Mouse (Mus musculus) leukemia stem cell, adult 10-12 weeks (primary cell): Measurements from ENCODE around the gene Tceal1. TPM values are rescaled to one million over a fixed set of nuclear protein-coding genes. Genes with fewer than 3 reads are reported as not detected.

Source experiments
- polyA plus RNA-seq: library from polyadenylated mRNA; stranded (reverse); fragments of >175 nt; gene quantifications from 2 replicates; pipeline ENCODE4 v1.2.3, GENCODE M21; 2012; ENCODE audit warnings: low replicate concordance

Gene Tceal1
- not detected in 2 replicates for polyA plus RNA-seq

GRCm38 (mm10) chrX:136707446-136708167 lies at the start of gene Tceal1:
Gene Tceal1 (plus strand): TSS chrX:136707982.

GRCm38 (mm10) chrX:136743459-136743858 lies 35.7 kb downstream of the Tceal1 start, which contains the start of gene Morf4l2:
Gene Morf4l2 (minus strand): TSS chrX:136743690.

Other genes starting within 250 kb of the Tceal1 start
- not detected in 2 replicates for gene Kir3dl1, start 190.0 kb upstream of the Tceal1 start, polyA plus RNA-seq
- not detected in 2 replicates for gene Kir3dl2, start 163.9 kb upstream of the Tceal1 start, polyA plus RNA-seq
- 0.26 TPM in 1 of 2 replicates, not detected in the other for gene Tceal3, start 117.1 kb upstream of the Tceal1 start, polyA plus RNA-seq
- gene Morf4l2, start 35.7 kb downstream of the Tceal1 start, polyA plus RNA-seq = 216 and 227 TPM in 2 replicates
- not detected in 2 replicates for gene Glra4, start 72.2 kb downstream of the Tceal1 start, polyA plus RNA-seq
- 0.24 and 1.0 TPM in 2 replicates for gene Plp1, start 114.7 kb downstream of the Tceal1 start, polyA plus RNA-seq
- not detected in 2 replicates for gene Rab9b, start 160.8 kb downstream of the Tceal1 start, polyA plus RNA-seq
- not detected in 2 replicates for gene H2bfm, start 219.3 kb downstream of the Tceal1 start, polyA plus RNA-seq